Comparison of ENCODE assay signal across 14 mouse cellular contexts in the genomic region with DNA sequence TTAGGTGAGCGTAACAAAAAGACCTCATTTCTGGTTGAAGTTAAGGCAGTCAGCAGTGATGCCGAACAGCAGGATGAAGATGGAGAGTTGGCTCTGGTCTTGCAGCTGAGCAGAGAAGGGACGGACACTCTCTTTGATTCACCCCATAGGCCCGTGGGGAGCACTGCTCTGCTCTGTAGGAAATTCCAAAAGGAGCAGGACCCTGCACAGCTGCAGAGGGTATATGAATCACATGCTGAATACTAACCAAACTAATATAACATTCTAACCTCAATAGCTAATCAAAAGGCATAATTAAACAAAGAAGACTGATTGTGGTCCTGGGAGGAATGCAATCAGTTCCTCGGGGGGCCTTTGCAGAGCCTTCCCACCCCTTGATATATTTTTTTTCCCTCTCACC.
"Had no signal": no experiment of that assay in that cellular context is flagged by ENCODE, and none has a peak within 500 bp of the region (broad histone marks: within the 10 kb centered on the region; RNA-seq: fewer than 3 reads in every experiment).

No protein-coding gene starts in this region.

- H3K27me3 ChIP-seq: megakaryocyte, embryonic 14.5 days; midbrain, embryonic 13.5 days; midbrain, embryonic 15.5 days; neural tube, embryonic 12.5 days; stomach, embryonic 15.5 days had no signal

- H3K9me3 ChIP-seq: midbrain, embryonic 13.5 days; midbrain, embryonic 15.5 days; neural tube, embryonic 12.5 days; stomach, embryonic 15.5 days had no signal

- H3K36me3 ChIP-seq: midbrain, embryonic 13.5 days; midbrain, embryonic 15.5 days; neural tube, embryonic 12.5 days; stomach, embryonic 15.5 days had no signal

- DNase-seq: lung, adult 18-20 months; lung, embryonic 14.5 days; lung, postnatal 10 days; lung, postnatal 4 days; right cerebral cortex, postnatal 14 days; thymus, adult 2 months; thymus, postnatal 25 days had no signal

- H3K4me3 ChIP-seq: megakaryocyte, embryonic 14.5 days; midbrain, embryonic 13.5 days; midbrain, embryonic 15.5 days; neural tube, embryonic 12.5 days; stomach, embryonic 15.5 days had no signal

- ATAC-seq: midbrain, embryonic 13.5 days; midbrain, embryonic 15.5 days had no signal

- H3K4me1 ChIP-seq: megakaryocyte, embryonic 14.5 days; midbrain, embryonic 13.5 days; midbrain, embryonic 15.5 days; neural tube, embryonic 12.5 days; stomach, embryonic 15.5 days had no signal

- H3K4me2 ChIP-seq: lung, embryonic 14.5 days; midbrain, embryonic 11.5 days; midbrain, embryonic 13.5 days; midbrain, embryonic 15.5 days; neural tube, embryonic 12.5 days; stomach, embryonic 15.5 days had no signal

- H3K9ac ChIP-seq: lung, embryonic 14.5 days; midbrain, embryonic 13.5 days; midbrain, embryonic 15.5 days; neural tube, embryonic 12.5 days; stomach, embryonic 15.5 days had no signal

- H3K27ac ChIP-seq: midbrain, embryonic 13.5 days; midbrain, embryonic 15.5 days; neural tube, embryonic 12.5 days; stomach, embryonic 15.5 days; stomach, postnatal 0 days had no signal
